Mouse (Mus musculus) forebrain, embryonic 10.5 days (tissue): ENCODE results near the gene Chd3. TPM values are rescaled to one million over a fixed set of nuclear protein-coding genes. Genes with fewer than 3 reads are reported as not detected.
A peak's percentile ranks its signal among the peaks of the same experiment; 100 is the strongest.
"Not testable (repeated sequence)": the region's sequence is repeated elsewhere in the genome, so short reads cannot be mapped to it uniquely, and the experiment has no call there.

Source experiments
- DNase-seq: peaks from one replicate; pipeline ENCODE4 v3.0.0-alpha.2; 2017; ENCODE audit warnings: low spot score; ENCODE audit errors: extremely low spot score
- H3K27ac ChIP-seq: fragments of 300-500 bp; sonication (generic); 2 replicates; pipeline ENCODE4 v1.5.1; 2016; ENCODE audit warnings: mild to moderate bottlenecking
- H3K27me3 ChIP-seq: fragments of 300-500 bp; sonication (generic); 2 replicates; pipeline ENCODE4 v1.6.1; 2016; ENCODE audit warnings: mild to moderate bottlenecking; ENCODE audit not compliant: poor library complexity, severe bottlenecking
- H3K36me3 ChIP-seq: fragments of 300-500 bp; sonication (generic); replicated peaks from 2 replicates; pipeline ENCODE4 v1.6.1; 2016; ENCODE audit warnings: mild to moderate bottlenecking, moderate library complexity
- H3K4me1 ChIP-seq: fragments of 300-500 bp; sonication (generic); 2 replicates; pipeline ENCODE4 v1.6.1; 2016
- H3K4me3 ChIP-seq: fragments of 300-500 bp; sonication (generic); 2 replicates; pipeline ENCODE4 v1.5.1; 2016; ENCODE audit warnings: mild to moderate bottlenecking, moderate library complexity
- H3K9me3 ChIP-seq: fragments of 300-500 bp; sonication (generic); 2 replicates; pipeline ENCODE4 v1.6.1; 2016; ENCODE audit warnings: mild to moderate bottlenecking, moderate library complexity
- WGBS: fragments of 180-500 bp; shearing (Covaris S2); methylation state at CpG from one replicate; pipeline ENCODE4 v1.1.7; 2016; 5-methylcytosine and 5-hydroxymethylcytosine counted together
- polyA plus RNA-seq: library from polyadenylated mRNA; unstranded; fragments of >200 nt; fragmentation: Nextera tagmentation; extraction: Ambion mirVana; gene quantifications from 2 replicates; pipeline ENCODE4 v1.2.1, GENCODE M21; 2016

Gene Chd3
- polyA plus RNA-seq, 1 experiment from 2014 or later = 44.9 TPM

GRCm38 (mm10) chr11:69394591-69395167, 25.5 kb upstream of the Chd3 start:
- Histone ChIP-seq H3K36me3 (peaks cover 18% of the 10 kb centered on the region), H3K4me1 (peaks cover 50% of the 10 kb centered on the region), H3K4me3 (peak overlapping the region; percentile 73), H3K27ac (peak overlapping the region; percentile 99)
- DNase-seq = peak; percentile 44
- H3K27me3 ChIP-seq, H3K9me3 ChIP-seq: not testable (repeated sequence)
- 2% methylated on average over 31 of the region's 31 CpGs for WGBS

- H3K27ac ChIP-seq = no peak overlapping the region
- H3K36me3 ChIP-seq = peaks cover 19% of the 10 kb centered on the region
- H3K27me3 ChIP-seq = no peaks in the 10 kb centered on the region
- peak; percentile 47 for DNase-seq
- WGBS = 52% methylated on average over 10 of the region's 10 CpGs
- H3K4me3 ChIP-seq = no peak overlapping the region
- peaks cover 15% of the 10 kb centered on the region for H3K4me1 ChIP-seq
- H3K9me3 ChIP-seq = no peaks in the 10 kb centered on the region
These were observed 21.3 kb upstream of the Chd3 start for GRCm38 (mm10) chr11:69390400-69391034.

GRCm38 (mm10) chr11:69389531-69390399, 20.6 kb upstream of the Chd3 start:
- Histone ChIP-seq H3K36me3 (peaks cover 19% of the 10 kb centered on the region), H3K27ac (0 out of 2 replicates have a peak overlapping the region, but pooled peaks have one; percentile 7), H3K9me3 (no peaks in the 10 kb centered on the region), H3K4me1 (peaks cover 15% of the 10 kb centered on the region), H3K27me3 (no peaks in the 10 kb centered on the region), H3K4me3 (no peak overlapping the region)
- WGBS = 65% methylated on average over 14 of the region's 14 CpGs
- no peak for DNase-seq

- DNase-seq = no peak
- Histone ChIP-seq H3K36me3 (peaks cover 19% of the 10 kb centered on the region), H3K4me1 (peaks cover 9% of the 10 kb centered on the region), H3K9me3 (no peaks in the 10 kb centered on the region), H3K27ac (no peak overlapping the region), H3K27me3 (no peaks in the 10 kb centered on the region), H3K4me3 (no peak overlapping the region)
- WGBS = 95% methylated on average over 4 of the region's 4 CpGs
These were observed 19.5 kb upstream of the Chd3 start for GRCm38 (mm10) chr11:69388680-69389079.

- H3K27ac ChIP-seq = no peak overlapping the region
- no peak for DNase-seq
- H3K36me3 ChIP-seq = peaks cover 15% of the 10 kb centered on the region
- H3K9me3 ChIP-seq = no peaks in the 10 kb centered on the region
- no peaks in the 10 kb centered on the region for H3K27me3 ChIP-seq
- 85% methylated on average over 7 of the region's 7 CpGs for WGBS
- no peak overlapping the region for H3K4me3 ChIP-seq
- H3K4me1 ChIP-seq = peaks cover 9% of the 10 kb centered on the region
These were observed 17.6 kb upstream of the Chd3 start for GRCm38 (mm10) chr11:69386758-69387157.

GRCm38 (mm10) chr11:69384979-69385378, 15.8 kb upstream of the Chd3 start:
- 84% methylated on average over 6 of the region's 6 CpGs for WGBS
- no peaks in the 10 kb centered on the region for H3K27me3 ChIP-seq
- H3K4me3 ChIP-seq = no peak overlapping the region
- no peak overlapping the region for H3K27ac ChIP-seq
- peaks cover 11% of the 10 kb centered on the region; the same call in 1 of the 2 replicates for H3K36me3 ChIP-seq
- no peaks in the 10 kb centered on the region for H3K9me3 ChIP-seq
- no peak for DNase-seq
- peaks cover 5% of the 10 kb centered on the region for H3K4me1 ChIP-seq

- H3K4me1 ChIP-seq = no peaks in the 10 kb centered on the region
These were observed 13.4 kb upstream of the Chd3 start for GRCm38 (mm10) chr11:69382478-69383105.

GRCm38 (mm10) chr11:69381356-69381755, 12.2 kb upstream of the Chd3 start:
- no peaks in the 10 kb centered on the region for H3K9me3 ChIP-seq
- no peaks in the 10 kb centered on the region for H3K27me3 ChIP-seq
- H3K36me3 ChIP-seq = peaks cover 19% of the 10 kb centered on the region
- no peak overlapping the region for H3K4me3 ChIP-seq
- 85% methylated on average over 6 of the region's 6 CpGs for WGBS
- no peaks in the 10 kb centered on the region for H3K4me1 ChIP-seq
- DNase-seq = no peak
- no peak overlapping the region for H3K27ac ChIP-seq

More at GRCm38 (mm10) chr11:69382478-69383105, 13.4 kb upstream of the Chd3 start:
- no peaks in the 10 kb centered on the region for H3K9me3 ChIP-seq
- DNase-seq = no peak
- no peak overlapping the region for H3K4me3 ChIP-seq
- no peak overlapping the region for H3K27ac ChIP-seq
- WGBS = 70% methylated on average over 10 of the region's 10 CpGs
- H3K27me3 ChIP-seq = no peaks in the 10 kb centered on the region
- H3K36me3 ChIP-seq = peaks cover 16% of the 10 kb centered on the region

GRCm38 (mm10) chr11:69379600-69379999, 10.4 kb upstream of the Chd3 start:
- H3K4me1 ChIP-seq = no peaks in the 10 kb centered on the region
- H3K4me3 ChIP-seq = no peak overlapping the region
- H3K27me3 ChIP-seq = no peaks in the 10 kb centered on the region
- WGBS = 87% methylated on average over 3 of the region's 3 CpGs
- no peaks in the 10 kb centered on the region for H3K9me3 ChIP-seq
- no peak overlapping the region for H3K27ac ChIP-seq
- H3K36me3 ChIP-seq = peaks cover 28% of the 10 kb centered on the region
- DNase-seq = no peak

GRCm38 (mm10) chr11:69377766-69378165, 8.6 kb upstream of the Chd3 start:
- Histone ChIP-seq H3K4me1 (no peaks in the 10 kb centered on the region; the same call in 1 of the 2 replicates), H3K27ac (no peak overlapping the region), H3K9me3 (no peaks in the 10 kb centered on the region), H3K36me3 (peaks cover 42% of the 10 kb centered on the region), H3K27me3 (no peaks in the 10 kb centered on the region), H3K4me3 (no peak overlapping the region)
- DNase-seq = no peak
- 82% methylated on average over 3 of the region's 3 CpGs for WGBS

GRCm38 (mm10) chr11:69375646-69376045, 6.4 kb upstream of the Chd3 start:
- DNase-seq = no peak
- H3K36me3 ChIP-seq = peaks cover 48% of the 10 kb centered on the region
- no peak overlapping the region for H3K4me3 ChIP-seq
- no peak overlapping the region for H3K27ac ChIP-seq
- WGBS = 88% methylated on average over 4 of the region's 4 CpGs
- H3K9me3 ChIP-seq = no peaks in the 10 kb centered on the region
- peaks cover 21% of the 10 kb centered on the region for H3K4me1 ChIP-seq
- H3K27me3 ChIP-seq = no peaks in the 10 kb centered on the region

- peaks cover 43% of the 10 kb centered on the region for H3K36me3 ChIP-seq
- no peak for DNase-seq
- H3K27ac ChIP-seq = 0 out of 2 replicates have a peak overlapping the region, but pooled peaks have one; percentile 40
- H3K27me3 ChIP-seq = no peaks in the 10 kb centered on the region
- no peaks in the 10 kb centered on the region for H3K9me3 ChIP-seq
- peak overlapping the region; percentile 3; the same call in 1 of the 2 replicates for H3K4me3 ChIP-seq
- 93% methylated on average over 16 of the region's 16 CpGs for WGBS
- H3K4me1 ChIP-seq = peaks cover 38% of the 10 kb centered on the region
These were observed 4.2 kb upstream of the Chd3 start for GRCm38 (mm10) chr11:69373223-69373965.
